In genomic region chr14:105728841-105729240, GRCm38 (mm10) we compare ENCODE assay signal across 21 mouse cellular contexts.
A peak's percentile ranks its signal among the peaks of the same experiment; 100 is the strongest.
DNase-seq lines count a peak whose midpoint lies in the region; ATAC-seq and TF ChIP-seq lines count a peak whose summit lies in the region.
"Had no signal": no experiment of that assay in that cellular context is flagged by ENCODE, and none has a peak within 500 bp of the region (broad histone marks: within the 10 kb centered on the region; RNA-seq: fewer than 3 reads in every experiment).

No protein-coding gene starts in this region.

- no peak overlapping the region for H3K4me3 ChIP-seq in heart, adult 2 months
- H3K4me3 ChIP-seq in limb, embryonic 11.5 days (ENCODE audit: low read depth, low read length): no peak overlapping the region
- H3K4me3 ChIP-seq in limb, embryonic 10.5 days: no peak overlapping the region
- H3K4me3 ChIP-seq in midbrain, embryonic 11.5 days (ENCODE audit: low read depth, low read length): no peak overlapping the region
- H3K4me3 ChIP-seq in midbrain, postnatal 0 days (ENCODE audit: low read depth, low read length): no peak overlapping the region

- TF ChIP-seq EP300 in heart, adult 2 months (IDR thresholded peaks at IDR 0.05; ENCODE audit: insufficient read depth, low read depth, low read length): no peak

- intact Hi-C loops in heart, adult 2 months (cut with DNase I): no loop called here

- ATAC-seq in limb, embryonic 11.5 days (ENCODE audit: insufficient number of reproducible peaks, low FRiP score, low TSS enrichment, low read depth): no peak
- ATAC-seq in midbrain, embryonic 11.5 days (ENCODE audit: low FRiP score): no peak
- no peak for ATAC-seq in midbrain, postnatal 0 days (ENCODE audit: low FRiP score)
- ATAC-seq: activated CD4-positive, CD25-positive, alpha-beta regulatory T cell, adult 4 months; CD4-positive, CD25-positive, alpha-beta regulatory T cell, adult 4 months; Patski had no signal

- H3K9ac ChIP-seq in heart, adult 2 months (ENCODE audit: low read depth, low read length): no peak overlapping the region
- no peak overlapping the region for H3K9ac ChIP-seq in limb, embryonic 11.5 days (ENCODE audit: low read length)
- H3K9ac ChIP-seq in midbrain, embryonic 11.5 days (ENCODE audit: low read length): no peak overlapping the region
- H3K9ac ChIP-seq in midbrain, postnatal 0 days (replicated peaks; ENCODE audit: low read length, poor library complexity, severe bottlenecking): no peak overlapping the region

- TF ChIP-seq CTCF in heart, adult 2 months (IDR thresholded peaks at IDR 0.05): no peak
- no peak for TF ChIP-seq CTCF in midbrain, postnatal 0 days (IDR thresholded peaks at IDR 0.05)

- no peak for TF ChIP-seq POLR2A in heart, adult 2 months (IDR thresholded peaks at IDR 0.05; ENCODE audit: insufficient read depth, low read depth, low read length)

- peaks cover 6% of the 10 kb centered on the region for H3K4me1 ChIP-seq in heart, adult 2 months (ENCODE audit: control insufficient read depth, insufficient read depth, low read length)
- peaks cover 21% of the 10 kb centered on the region for H3K4me1 ChIP-seq in limb, embryonic 11.5 days (ENCODE audit: control insufficient read depth, insufficient read depth, low read length)
- H3K4me1 ChIP-seq in limb, embryonic 10.5 days: peaks cover 41% of the 10 kb centered on the region
- H3K4me1 ChIP-seq in midbrain, embryonic 11.5 days (ENCODE audit: control insufficient read depth, insufficient read depth, low read length): peaks cover 18% of the 10 kb centered on the region
- H3K4me1 ChIP-seq in midbrain, postnatal 0 days (ENCODE audit: insufficient read depth, low read length): 0 out of 2 replicates have a peak, but pooled peaks cover 5% of the 10 kb centered on the region

- no peak overlapping the region for H3K27ac ChIP-seq in heart, adult 2 months
- no peak overlapping the region for H3K27ac ChIP-seq in limb, embryonic 11.5 days (replicated peaks; ENCODE audit: low read depth, low read length)
- H3K27ac ChIP-seq in limb, embryonic 10.5 days: no peak overlapping the region
- H3K27ac ChIP-seq in midbrain, embryonic 11.5 days (ENCODE audit: low read depth, low read length): no peak overlapping the region
- no peak overlapping the region for H3K27ac ChIP-seq in midbrain, postnatal 0 days (ENCODE audit: low read depth, low read length)

- WGBS in heart, adult 2 months: 93% methylated on average over 5 of the region's 5 CpGs
- 92% methylated on average over 5 of the region's 5 CpGs for WGBS in limb, embryonic 11.5 days
- 91% methylated on average over 5 of the region's 5 CpGs for WGBS in limb, embryonic 10.5 days
- 90% methylated on average over 5 of the region's 5 CpGs for WGBS in midbrain, embryonic 11.5 days
- 93% methylated on average over 5 of the region's 5 CpGs for WGBS in midbrain, postnatal 0 days

- peak; percentile 71 for DNase-seq in heart, adult 11 months
- no peak for DNase-seq in heart, adult 2 months
- DNase-seq in limb, embryonic 11.5 days (ENCODE audit: low spot score): peak; percentile 12
- no peak for DNase-seq in limb, embryonic 10.5 days (ENCODE audit: low spot score)
- peak; percentile 79 for DNase-seq in midbrain, embryonic 11.5 days (ENCODE audit: low spot score, missing footprints)
- DNase-seq in midbrain, postnatal 0 days (ENCODE audit: low spot score): no peak
- DNase-seq: adrenal gland, adult 2 months; adrenal gland, adult 8-10 months; adrenal gland, postnatal 10 days; adrenal gland, postnatal 14 days; adrenal gland, postnatal 25 days; adrenal gland, postnatal 36 days; B cell, adult 2 months; cerebellum, adult 11 months; cerebellum, adult 11-12 months; cerebellum, adult 18-20 months had no signal

- no peaks in the 10 kb centered on the region for H3K27me3 ChIP-seq in heart, adult 2 months (ENCODE audit: control insufficient read depth, insufficient read depth, low read length)
- H3K27me3 ChIP-seq in limb, embryonic 11.5 days (ENCODE audit: control insufficient read depth, insufficient read depth, low read length): no peaks in the 10 kb centered on the region
- no peaks in the 10 kb centered on the region for H3K27me3 ChIP-seq in limb, embryonic 10.5 days (ENCODE audit: low read depth, poor library complexity, severe bottlenecking)
- H3K27me3 ChIP-seq in midbrain, embryonic 11.5 days (ENCODE audit: control insufficient read depth, insufficient read depth, low read length): no peaks in the 10 kb centered on the region; the same call in 1 of the 2 replicates
- H3K27me3 ChIP-seq in midbrain, postnatal 0 days (ENCODE audit: insufficient read depth, low read length): no peaks in the 10 kb centered on the region
- H3K27me3 ChIP-seq: CH12.LX, Patski had no signal

- H3K36me3 ChIP-seq in heart, adult 2 months (ENCODE audit: control insufficient read depth, insufficient read depth, low read length): peaks cover 5% of the 10 kb centered on the region
- no peaks in the 10 kb centered on the region for H3K36me3 ChIP-seq in limb, embryonic 11.5 days (ENCODE audit: control insufficient read depth, insufficient read depth, low read length)
- no peaks in the 10 kb centered on the region for H3K36me3 ChIP-seq in limb, embryonic 10.5 days
- no peaks in the 10 kb centered on the region for H3K36me3 ChIP-seq in midbrain, embryonic 11.5 days (ENCODE audit: control insufficient read depth, insufficient read depth, low read length)
- no peaks in the 10 kb centered on the region for H3K36me3 ChIP-seq in midbrain, postnatal 0 days (ENCODE audit: insufficient read depth, low read length)
- H3K36me3 ChIP-seq: G1E had no signal

- H3K79me2 ChIP-seq in heart, adult 2 months (replicated peaks; ENCODE audit: control insufficient read depth, insufficient read depth, low read length): no peaks in the 10 kb centered on the region

- no peak overlapping the region for H3K4me2 ChIP-seq in limb, embryonic 11.5 days (ENCODE audit: low read depth, severe bottlenecking)
- no peak overlapping the region for H3K4me2 ChIP-seq in midbrain, embryonic 11.5 days
- no peak overlapping the region for H3K4me2 ChIP-seq in midbrain, postnatal 0 days (ENCODE audit: low read depth, low read length, poor library complexity, severe bottlenecking)

- no peaks in the 10 kb centered on the region for H3K9me3 ChIP-seq in limb, embryonic 11.5 days (ENCODE audit: control insufficient read depth, low read length)
- no peaks in the 10 kb centered on the region for H3K9me3 ChIP-seq in limb, embryonic 10.5 days (replicated peaks)
- no peaks in the 10 kb centered on the region for H3K9me3 ChIP-seq in midbrain, embryonic 11.5 days (ENCODE audit: control insufficient read depth, low read length)
- H3K9me3 ChIP-seq in midbrain, postnatal 0 days (ENCODE audit: low read length): no peaks in the 10 kb centered on the region

Comparison
In these comparisons a context has a peak if more than half of its experiments do, and no peak if none do; other contexts are left out.
1. DNase-seq: peak in heart, adult 11 months (single experiment), limb, embryonic 11.5 days (single experiment) and midbrain, embryonic 11.5 days (single experiment); none in heart, adult 2 months (0 of 2), limb, embryonic 10.5 days (single experiment) and midbrain, postnatal 0 days (single experiment).